Mouse (Mus musculus): Measurements from ENCODE around the gene Dusp7. TPM values are rescaled to one million over a fixed set of nuclear protein-coding genes. Genes with fewer than 3 reads are reported as not detected.

Dusp7 gene
- polyA plus RNA-seq, 2 experiments, result 73.0 to 130 TPM

DNA sequence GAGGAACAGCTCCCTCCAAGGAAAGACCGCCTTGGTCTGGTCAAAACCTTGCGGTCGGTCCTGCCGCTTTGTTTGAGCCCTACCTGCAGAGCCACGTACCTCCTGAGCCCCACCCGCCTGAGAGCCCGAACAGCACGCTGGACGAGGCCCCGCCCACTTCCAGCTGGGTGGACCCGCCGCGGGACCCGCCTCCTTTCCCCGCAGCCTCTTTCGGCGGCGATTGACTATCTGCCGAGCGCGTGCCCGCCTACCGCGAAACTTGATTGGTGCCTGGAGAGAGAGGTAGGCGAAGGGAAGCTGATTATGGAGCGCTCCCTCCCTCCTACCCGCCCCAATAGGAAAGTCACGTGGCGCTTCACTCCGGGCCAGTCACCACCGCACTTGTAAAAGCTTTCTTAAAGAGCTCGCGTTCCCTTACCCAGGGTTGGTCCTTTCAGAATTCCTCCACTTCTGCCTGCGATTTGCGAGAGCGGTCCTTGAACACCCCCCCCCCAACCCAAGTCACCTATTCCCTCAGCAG lies 780 bp upstream of the Dusp7 start:
- H3K4me2 ChIP-seq (replicated peaks; ENCODE audit: low read depth, low read length, severe bottlenecking), result peak overlapping the region; percentile 95
- H3K27ac ChIP-seq (replicated peaks; ENCODE audit: low read depth, low read length), result peak overlapping the region; percentile 99
- H3K36me3 ChIP-seq (ENCODE audit: control insufficient read depth, insufficient read depth, low read length), result peaks cover 27% of the 10 kb centered on the region
- peak; percentile 68; the same call in 1 of the 2 replicates for TF ChIP-seq POLR2A (IDR thresholded peaks at IDR 0.05; ENCODE audit: borderline replicate concordance, extremely low read depth, insufficient read depth, insufficient read length)
- H3K4me1 ChIP-seq (ENCODE audit: control insufficient read depth, insufficient read depth, low read length), result peaks cover 40% of the 10 kb centered on the region
- H3K9ac ChIP-seq (ENCODE audit: low read depth, low read length, severe bottlenecking), result peak overlapping the region; percentile 96
- H3K4me3 ChIP-seq (replicated peaks; ENCODE audit: low read length), result peak overlapping the region; percentile 88
- DNase-seq (ENCODE audit: low spot score) (peak; percentile 99), ATAC-seq (ENCODE audit: low FRiP score, low read depth) (peak; percentile 92)
- no peaks in the 10 kb centered on the region for H3K27me3 ChIP-seq (ENCODE audit: control insufficient read depth, insufficient read depth, low read length)
- WGBS, result 0% methylated on average over 29 of the region's 36 CpGs
- H3K9me3 ChIP-seq (ENCODE audit: control insufficient read depth, low read length), result no peaks in the 10 kb centered on the region

DNA sequence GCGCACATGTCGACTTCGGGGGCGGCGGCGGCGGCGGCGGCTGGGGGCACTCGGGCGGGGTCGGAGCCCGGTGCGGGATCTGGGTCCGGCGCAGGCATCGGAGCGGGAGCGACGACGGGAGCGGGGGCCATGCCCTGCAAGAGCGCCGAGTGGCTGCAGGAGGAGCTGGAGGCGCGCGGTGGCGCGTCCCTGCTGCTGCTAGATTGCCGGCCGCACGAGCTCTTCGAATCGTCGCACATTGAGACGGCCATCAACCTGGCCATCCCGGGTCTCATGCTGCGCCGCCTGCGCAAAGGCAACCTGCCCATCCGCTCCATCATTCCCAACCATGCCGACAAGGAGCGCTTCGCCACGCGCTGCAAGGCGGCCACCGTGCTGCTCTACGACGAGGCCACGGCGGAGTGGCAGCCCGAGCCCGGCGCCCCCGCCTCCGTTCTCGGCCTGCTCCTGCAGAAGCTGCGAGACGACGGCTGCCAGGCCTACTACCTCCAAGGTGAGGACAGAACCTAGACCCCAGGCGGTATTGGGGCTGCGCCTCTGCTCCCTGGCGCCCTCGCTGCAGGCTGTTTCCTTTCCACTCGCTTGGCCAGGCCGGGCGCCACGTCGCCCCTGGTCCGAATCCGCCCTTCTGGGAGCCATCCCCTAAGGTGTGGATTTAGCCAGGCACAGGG lies 534 bp downstream of the Dusp7 start:
- Histone ChIP-seq H3K4me2 (replicated peaks; ENCODE audit: low read depth, low read length, severe bottlenecking) (peak overlapping the region; percentile 95), H3K27me3 (ENCODE audit: control insufficient read depth, insufficient read depth, low read length) (no peaks in the 10 kb centered on the region), H3K9me3 (ENCODE audit: control insufficient read depth, low read length) (no peaks in the 10 kb centered on the region), H3K36me3 (ENCODE audit: control insufficient read depth, insufficient read depth, low read length) (peaks cover 40% of the 10 kb centered on the region), H3K27ac (replicated peaks; ENCODE audit: low read depth, low read length) (peak overlapping the region; percentile 99), H3K4me3 (replicated peaks; ENCODE audit: low read length) (peak overlapping the region; percentile 88), H3K9ac (ENCODE audit: low read depth, low read length, severe bottlenecking) (peak overlapping the region; percentile 96), H3K4me1 (ENCODE audit: control insufficient read depth, insufficient read depth, low read length) (peaks cover 46% of the 10 kb centered on the region)
- WGBS, result 2% methylated on average over 57 of the region's 72 CpGs
- no peak; the same call in 1 of the 2 replicates for TF ChIP-seq POLR2A (IDR thresholded peaks at IDR 0.05; ENCODE audit: borderline replicate concordance, extremely low read depth, insufficient read depth, insufficient read length)
- ATAC-seq (ENCODE audit: low FRiP score, low read depth), result no peak
- DNase-seq (ENCODE audit: low spot score), result no peak

DNA sequence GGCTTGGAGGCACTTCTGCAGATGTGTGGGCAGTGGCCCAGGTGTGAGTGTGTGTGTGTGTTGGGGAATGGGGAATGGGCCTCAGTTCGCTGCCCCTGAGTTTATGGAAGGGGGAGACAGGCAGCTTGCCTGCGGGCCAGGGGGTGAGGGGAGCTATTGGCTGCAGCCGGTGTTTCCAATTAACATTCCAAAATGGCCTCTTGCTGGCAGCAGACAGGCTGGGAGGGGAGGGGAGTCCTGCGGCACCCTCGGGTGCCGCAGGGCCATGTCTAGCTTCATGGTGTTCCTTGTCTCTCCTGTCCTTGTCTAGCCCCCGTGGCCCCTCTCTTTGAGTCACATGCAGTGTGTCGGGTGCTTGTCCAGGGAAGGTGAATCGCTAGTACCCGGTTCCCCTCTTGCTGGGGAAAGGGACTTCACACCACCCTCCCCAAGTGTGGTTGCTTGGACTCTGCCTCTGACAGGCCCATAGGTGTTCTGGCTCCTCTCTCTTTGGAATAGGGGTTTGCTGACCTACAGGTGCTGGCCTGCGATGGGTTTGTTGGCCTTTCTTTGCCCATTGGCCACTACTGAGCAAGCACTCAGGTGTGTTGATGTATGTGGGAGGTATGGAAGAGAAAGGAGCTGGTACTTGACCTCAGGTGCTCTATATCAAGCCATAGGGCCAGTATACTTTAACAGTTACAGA lies 1.5 kb downstream of the Dusp7 start:
- ATAC-seq (ENCODE audit: low FRiP score, low read depth), result no peak
- peak overlapping the region; percentile 99 for H3K27ac ChIP-seq (replicated peaks; ENCODE audit: low read depth, low read length)
- H3K4me1 ChIP-seq (ENCODE audit: control insufficient read depth, insufficient read depth, low read length), result peaks cover 49% of the 10 kb centered on the region
- no peaks in the 10 kb centered on the region for H3K27me3 ChIP-seq (ENCODE audit: control insufficient read depth, insufficient read depth, low read length)
- H3K4me2 ChIP-seq (replicated peaks; ENCODE audit: low read depth, low read length, severe bottlenecking), result peak overlapping the region; percentile 95
- no peaks in the 10 kb centered on the region for H3K9me3 ChIP-seq (ENCODE audit: control insufficient read depth, low read length)
- peaks cover 50% of the 10 kb centered on the region for H3K36me3 ChIP-seq (ENCODE audit: control insufficient read depth, insufficient read depth, low read length)
- no peak for TF ChIP-seq POLR2A (IDR thresholded peaks at IDR 0.05; ENCODE audit: borderline replicate concordance, extremely low read depth, insufficient read depth, insufficient read length)
- 7% methylated on average over 11 of the region's 11 CpGs for WGBS
- H3K4me3 ChIP-seq (replicated peaks; ENCODE audit: low read length), result peak overlapping the region; percentile 88
- H3K9ac ChIP-seq (ENCODE audit: low read depth, low read length, severe bottlenecking), result peak overlapping the region; percentile 96
- peak; percentile 57 for DNase-seq (ENCODE audit: low spot score)

DNA sequence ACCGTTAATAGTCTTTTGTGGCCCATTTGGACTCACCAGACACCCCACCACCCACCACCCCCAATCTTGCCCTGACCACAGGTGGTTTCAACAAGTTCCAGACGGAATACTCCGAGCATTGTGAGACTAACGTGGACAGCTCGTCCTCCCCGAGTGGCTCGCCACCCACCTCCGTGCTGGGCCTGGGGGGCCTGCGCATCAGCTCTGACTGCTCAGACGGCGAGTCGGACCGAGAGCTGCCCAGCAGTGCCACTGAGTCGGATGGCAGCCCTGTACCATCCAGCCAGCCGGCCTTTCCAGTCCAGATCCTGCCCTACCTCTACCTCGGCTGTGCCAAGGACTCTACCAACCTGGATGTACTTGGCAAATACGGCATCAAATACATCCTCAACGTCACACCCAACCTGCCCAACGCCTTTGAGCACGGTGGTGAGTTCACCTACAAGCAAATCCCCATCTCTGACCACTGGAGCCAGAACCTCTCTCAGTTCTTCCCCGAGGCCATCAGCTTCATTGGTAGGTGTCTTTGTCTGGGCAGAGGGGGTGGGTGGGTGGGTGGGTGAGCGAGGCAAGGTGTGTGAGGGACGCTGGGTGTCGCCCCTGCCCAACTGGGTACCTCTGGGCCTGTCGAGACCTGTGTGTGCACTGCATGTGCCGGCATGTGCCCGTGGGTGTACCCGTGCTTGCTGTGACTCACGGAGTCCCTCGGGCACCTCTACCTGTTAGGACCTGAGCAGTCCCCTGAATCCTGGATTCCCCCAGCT lies 2.4 kb downstream of the Dusp7 start:
- no peak for ATAC-seq (ENCODE audit: low FRiP score, low read depth)
- no peak for TF ChIP-seq POLR2A (IDR thresholded peaks at IDR 0.05; ENCODE audit: borderline replicate concordance, extremely low read depth, insufficient read depth, insufficient read length)
- Histone ChIP-seq H3K4me3 (replicated peaks; ENCODE audit: low read length) (peak overlapping the region; percentile 88), H3K27ac (replicated peaks; ENCODE audit: low read depth, low read length) (peak overlapping the region; percentile 99; the same call in 1 of the 2 replicates), H3K9me3 (ENCODE audit: control insufficient read depth, low read length) (no peaks in the 10 kb centered on the region), H3K36me3 (ENCODE audit: control insufficient read depth, insufficient read depth, low read length) (peaks cover 58% of the 10 kb centered on the region), H3K9ac (ENCODE audit: low read depth, low read length, severe bottlenecking) (peak overlapping the region; percentile 96), H3K4me2 (replicated peaks; ENCODE audit: low read depth, low read length, severe bottlenecking) (peak overlapping the region; percentile 95), H3K27me3 (ENCODE audit: control insufficient read depth, insufficient read depth, low read length) (no peaks in the 10 kb centered on the region), H3K4me1 (ENCODE audit: control insufficient read depth, insufficient read depth, low read length) (peaks cover 42% of the 10 kb centered on the region)
- DNase-seq (ENCODE audit: low spot score), result no peak
- 53% methylated on average over 30 of the region's 30 CpGs for WGBS

DNA sequence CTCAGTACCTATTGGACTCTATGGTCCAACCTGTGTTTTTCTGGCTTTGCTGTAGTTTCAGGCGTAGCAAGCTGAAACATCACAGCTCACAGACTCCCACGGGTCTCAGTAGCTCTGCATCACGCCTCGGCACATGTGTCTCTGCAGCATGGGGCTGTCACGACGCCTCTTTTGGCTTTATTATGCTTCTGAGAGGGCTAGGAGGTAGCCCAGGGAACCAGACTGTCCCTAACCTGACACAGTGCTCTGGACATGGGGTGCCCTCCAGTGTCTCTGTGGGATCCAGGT lies 2.9 kb downstream of the Dusp7 start:
- no peak for TF ChIP-seq POLR2A (IDR thresholded peaks at IDR 0.05; ENCODE audit: borderline replicate concordance, extremely low read depth, insufficient read depth, insufficient read length)
- Histone ChIP-seq H3K4me2 (replicated peaks; ENCODE audit: low read depth, low read length, severe bottlenecking) (peak overlapping the region; percentile 95), H3K4me3 (replicated peaks; ENCODE audit: low read length) (peak overlapping the region; percentile 88), H3K27me3 (ENCODE audit: control insufficient read depth, insufficient read depth, low read length) (no peaks in the 10 kb centered on the region), H3K27ac (replicated peaks; ENCODE audit: low read depth, low read length) (no peak overlapping the region; the same call in 1 of the 2 replicates), H3K9ac (ENCODE audit: low read depth, low read length, severe bottlenecking) (peak overlapping the region; percentile 46), H3K36me3 (ENCODE audit: control insufficient read depth, insufficient read depth, low read length) (peaks cover 59% of the 10 kb centered on the region), H3K4me1 (ENCODE audit: control insufficient read depth, insufficient read depth, low read length) (peaks cover 37% of the 10 kb centered on the region), H3K9me3 (ENCODE audit: control insufficient read depth, low read length) (no peaks in the 10 kb centered on the region)
- WGBS, result 8% methylated on average over 6 of the region's 6 CpGs
- ATAC-seq (ENCODE audit: low FRiP score, low read depth), result no peak
- DNase-seq (ENCODE audit: low spot score), result no peak
